Mouse (Mus musculus): ENCODE measurements around the gene Mettl7b.

The Mettl7b gene

DNA sequence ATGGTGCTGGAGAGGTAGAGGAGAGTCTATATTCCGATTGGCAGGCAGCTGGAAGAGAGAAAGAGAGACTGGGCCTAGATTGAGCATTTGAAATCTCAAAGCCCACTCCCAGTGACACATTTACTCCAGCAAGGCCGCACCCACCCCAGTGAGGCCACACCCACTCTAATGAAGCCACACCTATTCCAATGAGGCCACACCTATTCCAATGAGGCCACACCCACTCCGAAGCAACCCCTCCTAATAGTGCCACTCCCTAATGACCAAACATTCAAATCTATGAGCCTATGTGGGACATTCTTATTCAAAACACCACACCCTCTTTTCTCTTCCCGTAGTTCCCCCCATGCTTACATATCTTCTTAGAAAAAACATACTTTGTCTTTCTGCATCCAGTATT is 13.3 kb downstream of the Mettl7b start:
- no peak for DNase-seq (ENCODE audit: low spot score in 2 of 2)

DNA sequence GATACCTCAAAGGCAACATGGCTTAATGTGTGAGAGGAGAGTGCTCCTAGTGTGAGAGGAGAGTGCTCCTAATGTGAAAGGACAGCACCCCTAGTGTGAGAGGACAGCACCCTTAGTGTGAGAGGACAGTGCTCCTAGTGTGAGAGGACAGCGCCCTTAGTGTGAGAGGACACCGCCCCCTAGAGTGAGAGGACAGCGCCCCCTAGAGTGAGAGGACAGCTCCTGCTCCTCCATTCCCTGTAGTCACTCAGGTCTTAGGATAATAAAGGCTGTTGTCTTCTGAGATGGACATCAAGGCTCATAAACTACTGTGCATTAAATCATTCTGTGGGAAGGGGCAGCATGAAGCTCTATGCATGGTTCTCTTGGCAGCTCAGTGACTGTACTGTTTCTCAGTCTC is 15.1 kb downstream of the Mettl7b start:
- peak in 1 of 2 experiments; percentile 32 for DNase-seq (ENCODE audit: low spot score in 2 of 2)

- no peak for DNase-seq (ENCODE audit: low spot score in 2 of 2)
Measured at GRCm38 (mm10) chr10:128940475-128941061, 20.2 kb downstream of the Mettl7b start.

- DNase-seq (ENCODE audit: low spot score in 2 of 2) = no peak
Measured at GRCm38 (mm10) chr10:128938974-128939373, 21.8 kb downstream of the Mettl7b start.

DNA sequence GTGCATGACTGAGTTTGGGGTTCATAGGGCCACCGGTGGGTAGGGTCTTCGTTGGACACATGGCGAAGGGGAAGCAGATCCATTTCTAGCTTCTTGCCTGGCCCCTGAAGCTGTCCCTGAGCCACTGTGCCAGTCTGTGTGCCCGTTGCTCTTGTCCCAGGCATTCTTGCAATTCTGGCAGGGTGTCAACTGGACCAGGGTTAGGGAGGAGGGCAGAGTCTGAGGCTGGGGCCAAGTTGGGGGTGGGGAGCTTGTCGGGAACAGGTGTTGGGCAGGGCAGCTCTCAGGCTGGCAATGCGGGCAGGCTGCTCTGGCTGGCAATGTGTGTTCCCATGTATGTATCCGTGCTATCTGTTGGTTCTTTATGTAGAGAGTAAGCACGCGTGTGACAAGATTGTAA is 22.3 kb downstream of the Mettl7b start:
- no peak for DNase-seq (ENCODE audit: low spot score in 2 of 2)

GRCm38 (mm10) chr10:128937756-128938390 is 22.9 kb downstream of the Mettl7b start:
- no peak for DNase-seq (ENCODE audit: low spot score in 2 of 2)

DNA sequence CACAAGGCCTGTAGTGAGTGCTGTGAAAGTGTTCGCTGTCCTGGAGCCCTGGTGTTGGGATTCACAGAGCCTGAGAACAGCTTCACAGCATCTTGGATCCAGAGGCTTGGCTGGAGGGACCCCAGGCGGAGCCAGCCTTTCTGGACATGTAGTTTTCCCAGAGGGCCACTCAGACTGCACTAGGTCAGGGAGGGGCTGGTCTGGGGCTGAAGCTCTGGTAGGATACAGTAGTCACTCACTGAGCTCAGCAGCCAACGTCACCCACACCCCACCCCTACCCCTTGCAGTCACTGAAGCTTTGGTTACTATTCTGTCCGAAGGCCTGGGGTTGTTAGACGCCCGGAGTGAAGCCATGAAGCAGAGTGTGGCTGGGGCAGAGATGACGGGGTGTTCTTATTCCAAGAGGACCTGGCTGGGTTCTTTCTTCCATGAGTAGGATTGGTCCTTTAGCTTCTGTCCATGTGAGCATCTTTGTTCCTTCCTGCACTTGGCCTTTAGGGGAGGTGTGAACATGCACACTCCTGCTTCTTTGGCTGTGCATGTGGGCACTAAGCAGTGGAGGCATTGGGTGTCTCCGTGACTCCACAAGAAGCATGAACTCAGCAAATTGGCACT is 24.9 kb downstream of the Mettl7b start:
- no peak for DNase-seq (ENCODE audit: low spot score in 2 of 2)

DNA sequence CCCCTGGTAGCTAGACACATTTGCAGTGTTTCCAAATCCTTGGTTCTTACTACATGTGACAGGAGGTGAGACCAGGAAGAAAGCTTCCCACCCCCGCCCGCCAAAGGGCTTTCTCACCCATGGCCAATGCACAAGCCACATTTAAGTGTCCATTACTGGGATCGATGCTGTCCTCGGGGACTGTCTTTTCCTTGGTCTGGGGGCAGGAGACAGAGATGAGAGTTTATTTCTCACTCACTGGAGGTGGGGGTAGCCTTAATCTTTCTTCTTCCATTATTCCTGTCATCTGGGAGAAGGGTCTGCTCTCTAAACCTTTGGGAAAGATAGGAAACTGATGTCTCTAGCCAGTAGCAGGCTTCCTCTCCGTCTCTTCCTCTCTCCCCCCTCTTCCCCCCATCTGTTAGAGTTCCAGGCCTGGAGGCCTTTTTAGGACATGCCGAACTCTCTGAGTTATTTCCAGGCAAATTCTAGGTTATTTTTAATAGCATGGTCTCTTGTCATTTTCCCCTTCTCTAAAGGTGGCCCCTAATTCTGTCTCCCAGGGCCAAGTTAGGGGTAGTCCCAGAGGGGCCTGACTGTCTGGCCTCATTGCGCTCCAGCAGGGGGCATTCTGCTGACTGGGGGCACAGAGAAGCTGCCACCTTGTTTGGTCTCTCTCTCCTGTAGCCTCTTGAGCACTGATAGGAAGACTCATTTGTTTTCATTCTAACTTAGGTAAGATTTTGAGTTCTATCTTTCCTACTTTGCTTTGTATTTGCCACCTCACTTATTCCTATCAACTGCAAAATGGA is 25.6 kb downstream of the Mettl7b start:
- peak in 1 of 2 experiments; percentile 47 for DNase-seq (ENCODE audit: low spot score in 2 of 2)

- no peak for DNase-seq (ENCODE audit: low spot score in 2 of 2)
Measured at GRCm38 (mm10) chr10:128933976-128934721, 26.6 kb downstream of the Mettl7b start.

GRCm38 (mm10) chr10:128933574-128933973 is 27.2 kb downstream of the Mettl7b start, which contains the start of gene Itga7:
Itga7 (plus strand) TSS chr10:128933818.
- no peak for DNase-seq (ENCODE audit: low spot score in 2 of 2)

- DNase-seq (ENCODE audit: low spot score in 2 of 2) = no peak
Measured at GRCm38 (mm10) chr10:128931441-128931840, 29.3 kb downstream of the Mettl7b start.

GRCm38 (mm10) chr10:128929638-128930378 is 31.0 kb downstream of the Mettl7b start:
- no peak for DNase-seq (ENCODE audit: low spot score in 2 of 2)

DNA sequence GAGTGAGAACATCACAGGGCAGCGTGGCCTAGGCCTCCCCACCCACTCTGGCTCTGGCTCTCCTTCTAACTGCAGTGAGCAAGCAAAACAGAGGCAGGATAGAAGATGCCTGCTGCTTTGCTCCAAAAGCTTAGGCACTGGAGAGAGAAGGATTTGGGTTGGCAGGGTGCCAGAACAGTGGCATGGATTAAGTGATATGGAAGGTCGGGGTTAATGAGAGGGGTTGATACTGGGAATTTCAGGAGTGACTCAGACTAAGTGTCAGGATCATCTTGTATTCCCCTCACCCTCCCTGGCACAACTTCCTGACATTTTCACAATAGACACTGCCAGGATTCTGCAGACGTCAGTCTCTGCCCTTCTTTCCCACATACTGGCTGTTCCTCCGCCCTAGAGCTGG is 32.4 kb downstream of the Mettl7b start:
- DNase-seq (ENCODE audit: low spot score in 2 of 2) = no peak

DNA sequence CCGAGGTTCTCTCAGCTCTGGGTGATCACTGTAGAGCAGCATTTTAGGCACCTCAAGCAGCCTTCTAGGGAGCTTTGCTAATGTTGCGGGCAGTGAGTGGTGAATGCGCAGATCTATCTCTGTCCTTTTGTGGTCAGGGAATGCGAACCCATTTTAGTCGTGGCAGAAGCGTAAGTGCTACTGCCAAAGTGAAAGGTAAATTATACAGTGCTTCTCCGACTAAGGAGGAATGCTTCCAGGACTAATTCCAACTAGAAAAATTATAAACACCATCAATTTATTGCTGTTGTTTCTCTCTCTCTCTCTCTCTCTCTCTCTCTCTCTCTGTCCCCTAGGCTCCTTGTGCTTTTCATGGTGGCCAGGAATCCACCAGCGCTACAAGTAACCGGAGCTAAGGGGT is 36.9 kb downstream of the Mettl7b start, which contains the start of gene Bloc1s1:
Gene Bloc1s1, minus strand, starts transcription at position 101 of the 400 bp plus-strand sequence.
- no peak for DNase-seq (ENCODE audit: low spot score in 2 of 2)

GRCm38 (mm10) chr10:128923013-128923691 is 37.6 kb downstream of the Mettl7b start:
- peak; percentile 93 for DNase-seq (ENCODE audit: low spot score in 2 of 2)

DNA sequence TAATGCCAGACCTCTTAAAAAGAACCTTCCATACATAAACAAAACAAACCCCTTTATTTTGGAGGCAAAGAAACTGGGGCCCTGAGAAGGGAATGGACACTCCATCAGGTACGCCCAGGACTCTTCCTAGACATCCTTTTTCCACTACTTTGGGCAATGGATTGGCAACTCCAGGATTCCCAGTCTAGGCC is 38.1 kb downstream of the Mettl7b start, which contains the start of gene Rdh5:
Gene Rdh5, minus strand, starts transcription at position 67 of the 191 bp plus-strand sequence.
- no peak for DNase-seq (ENCODE audit: low spot score in 2 of 2)

GRCm38 (mm10) chr10:128921883-128922821 is 38.6 kb downstream of the Mettl7b start:
- DNase-seq (ENCODE audit: low spot score in 2 of 2) = no peak

DNA sequence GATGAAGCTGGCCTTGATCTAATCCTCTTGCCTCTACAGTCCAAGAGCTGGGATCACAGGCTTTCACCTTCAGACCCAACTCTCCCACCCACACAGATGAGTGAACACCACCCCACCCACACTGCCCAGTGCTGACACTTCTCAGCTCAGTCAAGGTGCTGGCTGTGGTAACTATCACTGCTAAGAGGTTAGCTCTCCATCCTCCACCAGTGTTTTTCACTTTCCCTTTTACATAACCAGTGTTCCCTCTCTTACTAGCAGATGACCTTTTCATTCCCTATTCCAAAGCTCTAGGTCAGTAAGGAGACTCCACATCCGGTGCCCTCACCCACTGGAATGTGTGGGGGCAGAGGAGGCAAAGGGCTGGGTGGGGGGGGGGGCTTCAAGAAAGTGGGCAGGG is 39.5 kb downstream of the Mettl7b start:
- no peak for DNase-seq (ENCODE audit: low spot score in 2 of 2)

- DNase-seq (ENCODE audit: low spot score in 2 of 2) = no peak
Measured at GRCm38 (mm10) chr10:128920736-128921161, 40.0 kb downstream of the Mettl7b start.

Data from thymus, postnatal 10 days (tissue).